Mouse (Mus musculus) embryonic fibroblast, embryonic 13.5 days (primary cell): ENCODE results near the gene Gm8909.

Experiments used
- CTCF ChIP-seq: IDR thresholded peaks from 2 replicates; pipeline ENCODE4 v1.5.1; 2011; ENCODE audit warnings: mild to moderate bottlenecking, control low read depth, low read length, moderate library complexity, borderline replicate concordance; ENCODE audit not compliant: insufficient read depth
- POLR2A ChIP-seq: IDR thresholded peaks from 2 replicates; pipeline ENCODE4 v1.6.1; 2011; ENCODE audit warnings: low read depth, mild to moderate bottlenecking, control low read depth, low read length, moderate library complexity

GRCm38 (mm10) chr17:36194471-36194870, 26.1 kb upstream of the Gm8909 start:
- TF ChIP-seq CTCF, result no peak
- no peak for TF ChIP-seq POLR2A
